Mouse (Mus musculus) retina, embryonic 14.5 days (tissue): ENCODE data around the gene Rnf113a2.
A peak's percentile ranks its signal among the peaks of the same experiment; 100 is the strongest.

Source experiments
- DNase-seq: peaks from one replicate; pipeline ENCODE4 v3.0.0-alpha.2; 2015; ENCODE audit warnings: low spot score

Rnf113a2 gene

GRCm38 (mm10) chr12:84407874-84408818 is 8.8 kb upstream of the Rnf113a2 start:
- peak; percentile 23 for DNase-seq

GRCm38 (mm10) chr12:84408819-84409507 is 8.0 kb upstream of the Rnf113a2 start, which contains the start of the genes Entpd5 and Bbof1:
TSS of gene Entpd5 (minus strand) at chr12:84409029.
TSS of gene Bbof1 (plus strand) at chr12:84409071.
- peak; percentile 90 for DNase-seq

GRCm38 (mm10) chr12:84417605-84417922 is 568 bp downstream of the Rnf113a2 start:
- no peak for DNase-seq

GRCm38 (mm10) chr12:84423990-84424389 is 7.0 kb downstream of the Rnf113a2 start:
- DNase-seq, result no peak

- no peak for DNase-seq
Measured at GRCm38 (mm10) chr12:84429825-84430224, 12.8 kb downstream of the Rnf113a2 start.

GRCm38 (mm10) chr12:84438697-84439096 is 21.7 kb downstream of the Rnf113a2 start:
- DNase-seq, result no peak

GRCm38 (mm10) chr12:84442526-84442925 is 25.5 kb downstream of the Rnf113a2 start:
- no peak for DNase-seq

- DNase-seq, result no peak
Measured at GRCm38 (mm10) chr12:84447386-84447785, 30.4 kb downstream of the Rnf113a2 start.

- DNase-seq, result no peak
Measured at GRCm38 (mm10) chr12:84448181-84448580, 31.2 kb downstream of the Rnf113a2 start.

- no peak for DNase-seq
Measured at GRCm38 (mm10) chr12:84449887-84450286, 32.9 kb downstream of the Rnf113a2 start.

GRCm38 (mm10) chr12:84450351-84450717 is 33.3 kb downstream of the Rnf113a2 start:
- no peak for DNase-seq

- DNase-seq, result peak; percentile 99
Measured at GRCm38 (mm10) chr12:84450718-84451646, 34.0 kb downstream of the Rnf113a2 start, which contains the start of the genes Aldh6a1 and Lin52. TSS of gene Aldh6a1 (minus strand) at chr12:84451004. TSS of gene Lin52 (plus strand) at chr12:84451422.

GRCm38 (mm10) chr12:84451801-84452200 is 34.8 kb downstream of the Rnf113a2 start:
- no peak for DNase-seq

GRCm38 (mm10) chr12:84456911-84457310 is 39.9 kb downstream of the Rnf113a2 start:
- DNase-seq, result no peak

- DNase-seq, result peak; percentile 29
Measured at GRCm38 (mm10) chr12:84459845-84460244, 42.8 kb downstream of the Rnf113a2 start.

GRCm38 (mm10) chr12:84461416-84461815 is 44.4 kb downstream of the Rnf113a2 start:
- DNase-seq, result no peak

GRCm38 (mm10) chr12:84462856-84463255 is 45.9 kb downstream of the Rnf113a2 start:
- no peak for DNase-seq
